Mouse (Mus musculus) right cerebral cortex, postnatal 36 days (tissue): ENCODE results near the gene Cxcr4.

ENCODE experiments used
- DNase-seq, 2 experiments: peaks; one replicate each; pipeline ENCODE4 v3.0.0; 2022; ENCODE audit warnings: low spot score in 2 of 2, mixed read lengths in 1 of 2

The Cxcr4 gene

DNA sequence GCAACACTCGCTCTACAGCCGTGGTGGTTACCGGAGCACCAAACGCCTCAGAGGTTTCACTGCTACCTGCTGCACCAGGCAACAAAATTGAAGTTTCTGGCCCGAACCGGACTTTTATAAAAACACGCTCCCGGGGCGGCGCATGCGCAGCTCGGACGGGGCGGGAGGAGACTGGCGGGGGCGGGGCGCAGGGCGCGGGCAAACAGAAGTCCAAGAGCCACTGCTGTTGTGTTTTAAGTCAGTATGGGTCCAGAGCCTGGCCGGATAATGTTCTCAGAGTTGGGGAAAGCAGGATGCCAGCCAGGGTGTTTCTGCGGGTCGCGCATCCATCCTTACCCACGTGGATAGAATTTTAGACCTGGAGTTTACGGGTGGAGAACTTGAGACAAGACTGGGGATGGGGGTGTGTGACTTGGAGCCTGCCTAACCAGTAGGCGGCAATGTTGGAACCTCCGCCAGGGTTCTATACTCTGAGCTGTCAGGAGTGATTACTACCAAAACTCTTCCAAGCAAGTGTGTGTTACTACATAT lies at the start of gene Cxcr4:
Gene Cxcr4, minus strand, starts transcription at position 83 of the 531 bp plus-strand sequence.
- peak in 1 of 2 experiments; percentile 29 for DNase-seq

DNA sequence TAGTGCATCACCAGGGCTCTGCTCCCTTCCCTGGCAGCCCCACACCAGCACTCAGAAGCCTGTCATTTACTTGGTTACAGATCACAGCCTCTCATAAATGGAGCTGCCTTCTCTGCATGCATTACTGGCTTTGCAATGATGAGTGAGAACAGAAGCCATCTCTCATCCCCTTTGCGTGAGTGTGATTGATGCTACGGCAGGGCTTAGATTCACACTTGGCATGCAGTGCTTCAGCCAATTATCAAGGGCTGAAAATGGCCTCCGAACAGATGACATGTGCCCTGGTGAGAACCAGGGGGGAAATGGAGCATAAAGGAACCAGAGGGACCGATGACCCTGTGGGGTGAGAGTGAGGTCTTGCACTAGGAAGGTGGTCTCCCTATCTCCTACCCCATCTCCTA lies 47.6 kb upstream of the Cxcr4 start:
- no peak for DNase-seq

GRCm38 (mm10) chr1:128637230-128637740 lies 45.2 kb upstream of the Cxcr4 start:
- DNase-seq, result no peak

- no peak for DNase-seq
Observed at GRCm38 (mm10) chr1:128636258-128637229, 44.5 kb upstream of the Cxcr4 start.

- no peak for DNase-seq
Observed at GRCm38 (mm10) chr1:128633711-128634379, 41.8 kb upstream of the Cxcr4 start.

- no peak for DNase-seq
Observed at GRCm38 (mm10) chr1:128632522-128632921, 40.4 kb upstream of the Cxcr4 start.

DNA sequence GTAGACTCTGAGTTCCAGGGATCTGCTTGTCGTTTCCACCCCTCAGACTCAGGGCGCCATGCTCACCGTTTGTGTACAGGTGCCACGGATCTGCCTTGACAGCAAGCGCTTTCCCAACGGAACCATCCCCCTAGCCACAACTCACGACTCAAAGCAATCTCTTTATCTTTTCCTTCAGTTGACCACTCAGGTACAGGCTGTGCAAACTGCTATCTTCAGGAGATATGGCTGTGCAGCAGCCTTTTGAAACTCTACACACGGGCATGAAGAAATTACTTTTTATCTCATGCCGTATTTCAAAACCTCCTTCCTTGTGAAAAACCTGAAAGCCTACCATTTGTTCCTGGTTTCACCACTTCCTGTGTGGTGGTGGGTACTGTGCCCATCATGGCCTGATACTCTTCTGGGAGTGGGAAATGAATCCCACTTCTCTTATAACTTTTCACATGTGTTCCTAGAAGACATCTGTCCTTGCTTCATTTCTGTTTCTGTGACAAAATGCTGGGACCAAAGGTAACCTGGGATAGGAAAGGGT lies 34.1 kb upstream of the Cxcr4 start:
- no peak for DNase-seq

DNA sequence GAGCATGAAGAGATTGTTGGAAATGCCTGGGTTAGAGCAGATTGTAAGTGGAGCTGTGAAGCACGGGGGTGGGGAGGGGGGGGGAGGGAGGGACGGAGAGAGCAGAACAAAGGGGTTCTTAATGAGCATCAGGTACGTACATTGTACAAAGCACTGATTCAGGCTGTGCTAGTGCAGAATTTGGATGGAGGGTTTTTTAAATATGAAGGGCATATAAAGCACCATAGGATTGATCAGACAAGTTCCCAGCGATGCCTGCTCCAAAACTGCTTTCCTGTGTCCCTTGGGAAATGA lies 31.4 kb upstream of the Cxcr4 start:
- DNase-seq, result no peak

- no peak for DNase-seq
Observed at GRCm38 (mm10) chr1:128622867-128623593, 30.9 kb upstream of the Cxcr4 start.

GRCm38 (mm10) chr1:128617654-128618310 lies 25.7 kb upstream of the Cxcr4 start:
- DNase-seq, result no peak

DNA sequence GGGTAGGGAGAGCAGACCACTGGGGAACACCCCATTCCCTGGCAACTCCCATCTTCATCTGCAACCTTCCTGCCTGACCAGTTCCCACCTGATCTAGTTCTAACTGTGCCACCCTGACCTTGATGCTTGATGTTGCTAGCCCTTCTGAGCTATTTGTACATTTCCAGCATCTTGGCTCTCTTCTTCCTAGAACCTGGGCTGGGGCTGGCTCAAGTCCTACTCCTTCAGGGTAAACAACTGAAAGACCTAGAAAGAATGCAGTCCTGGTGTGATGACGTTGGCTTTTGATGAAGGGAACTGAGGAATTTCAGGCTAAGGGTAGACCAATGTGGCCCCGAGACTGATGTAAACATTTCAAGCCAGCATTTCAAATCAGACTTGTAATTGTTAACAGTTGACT lies 24.5 kb upstream of the Cxcr4 start:
- DNase-seq, result no peak

DNA sequence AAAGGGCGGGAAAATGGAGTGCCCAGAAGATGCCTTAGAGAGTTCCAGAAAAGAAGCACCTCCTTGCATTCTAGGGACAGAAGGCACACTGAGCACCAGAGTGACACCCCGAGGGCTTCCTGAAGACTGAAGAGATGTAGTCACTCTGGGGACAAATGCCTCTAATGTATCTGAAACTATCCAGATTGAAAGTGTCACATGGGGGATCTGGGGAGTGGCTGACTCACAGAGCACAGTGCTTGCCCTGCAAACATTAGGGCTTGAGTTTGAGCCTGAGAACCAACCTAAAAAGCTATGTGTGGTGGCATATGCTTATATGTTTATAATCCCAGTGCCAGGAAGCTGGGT lies 23.3 kb upstream of the Cxcr4 start:
- no peak for DNase-seq

GRCm38 (mm10) chr1:128614653-128615458 lies 22.8 kb upstream of the Cxcr4 start:
- DNase-seq, result no peak

DNA sequence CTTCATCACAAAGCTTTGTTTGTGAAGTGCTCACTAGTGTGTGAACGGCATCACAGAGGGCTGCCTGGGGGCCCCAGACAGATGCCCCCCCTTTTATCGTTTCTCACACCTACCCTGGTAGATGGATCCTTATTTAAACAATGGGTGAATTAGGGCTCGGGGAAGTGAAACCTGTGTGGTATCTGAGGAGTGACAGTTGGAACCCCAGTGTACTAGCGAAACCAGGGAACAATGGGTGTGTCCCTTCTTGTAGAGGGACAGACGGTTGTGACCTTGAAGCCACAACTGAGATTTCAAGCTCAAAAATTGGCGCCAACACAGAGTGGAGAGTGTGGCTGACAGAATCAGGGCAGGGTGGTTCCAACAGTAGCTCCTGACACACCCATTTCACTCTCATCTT lies 16.0 kb upstream of the Cxcr4 start:
- no peak for DNase-seq

GRCm38 (mm10) chr1:128607423-128607822 lies 15.3 kb upstream of the Cxcr4 start:
- DNase-seq, result no peak

DNA sequence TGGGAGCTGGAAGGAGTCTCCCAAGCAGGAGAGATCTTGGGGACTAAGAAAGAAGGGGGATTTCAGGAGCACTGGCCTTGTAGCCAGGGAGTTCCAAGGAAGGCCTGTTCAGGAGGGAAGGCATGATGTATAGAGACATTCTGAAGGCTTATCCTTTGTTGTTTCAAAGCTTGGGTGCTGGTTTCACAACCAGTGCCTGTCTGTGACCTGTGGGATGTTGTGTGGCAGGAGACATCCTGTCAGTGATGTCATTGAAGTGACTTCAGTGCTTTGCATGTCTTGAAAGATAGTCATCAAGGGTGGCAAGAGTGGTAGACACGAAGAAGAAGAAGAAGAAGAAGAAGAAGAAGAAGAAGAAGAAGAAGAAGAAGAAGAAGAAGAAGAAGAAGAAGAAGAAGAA lies 13.7 kb upstream of the Cxcr4 start:
- DNase-seq, result no peak

DNA sequence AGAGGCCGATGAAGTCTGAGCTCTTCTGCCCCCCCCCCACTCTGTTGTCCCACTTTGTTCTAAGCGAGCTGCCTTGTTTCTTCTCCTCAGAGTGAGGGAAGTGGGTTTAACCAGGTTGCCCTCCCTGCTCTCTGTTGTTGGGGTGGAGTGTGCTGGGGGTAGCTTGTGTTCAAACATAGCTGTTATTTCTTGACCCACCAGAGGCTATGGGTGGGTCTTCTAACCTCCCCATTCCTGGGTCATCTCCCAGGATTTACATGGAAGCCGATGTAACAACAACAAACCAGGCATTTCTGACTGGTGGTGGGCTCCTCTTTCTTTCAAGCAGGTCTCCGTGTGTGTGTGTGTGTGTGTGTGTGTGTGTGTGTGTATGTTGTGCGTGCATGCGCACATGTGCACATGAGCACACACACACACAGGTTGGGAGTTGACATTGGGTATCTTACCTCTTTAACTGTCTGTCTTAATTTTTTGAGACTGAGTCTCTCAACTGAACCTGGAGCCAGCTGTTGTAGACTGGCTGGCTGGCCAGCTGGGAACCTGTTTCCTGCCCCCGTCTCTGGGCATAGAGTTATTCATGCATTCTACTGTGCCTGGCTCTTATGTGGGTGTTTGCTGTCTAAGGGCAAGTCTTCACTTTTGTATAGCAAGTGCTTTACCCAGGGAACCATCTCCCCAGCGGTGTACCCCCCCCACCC lies 10.7 kb upstream of the Cxcr4 start:
- DNase-seq, result no peak

DNA sequence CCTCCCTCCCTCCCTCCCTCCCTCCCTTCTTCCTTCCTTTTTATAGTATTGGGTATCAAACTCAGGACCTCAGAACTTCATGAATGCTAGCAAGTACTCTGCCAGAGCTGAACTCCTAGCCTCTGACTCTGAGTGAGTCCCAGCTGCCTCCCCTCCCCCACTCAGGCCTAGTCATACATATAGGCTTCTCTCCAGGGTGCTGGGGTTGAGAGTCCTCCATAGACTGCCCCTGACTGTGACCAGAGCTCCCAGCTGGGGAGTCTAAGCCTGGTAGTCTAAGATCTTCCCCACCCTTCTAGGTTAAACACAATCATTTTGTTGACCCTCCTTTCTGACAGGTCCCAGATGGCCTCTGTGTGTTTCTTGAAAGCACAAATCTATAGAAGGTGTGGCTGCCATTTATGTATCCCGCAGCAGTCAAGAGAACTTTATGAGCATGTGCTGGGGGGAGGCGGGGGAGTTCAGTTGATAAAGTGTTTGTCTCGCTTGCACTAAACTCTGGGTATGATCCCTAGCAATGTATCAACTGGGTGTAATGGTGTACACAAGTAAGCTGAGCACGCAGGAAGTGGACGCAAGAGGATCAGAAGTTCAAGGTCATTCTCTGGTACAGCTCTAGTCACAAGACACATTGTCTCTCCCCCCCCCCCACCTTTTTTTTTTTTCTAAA lies 10.1 kb upstream of the Cxcr4 start:
- no peak for DNase-seq

DNA sequence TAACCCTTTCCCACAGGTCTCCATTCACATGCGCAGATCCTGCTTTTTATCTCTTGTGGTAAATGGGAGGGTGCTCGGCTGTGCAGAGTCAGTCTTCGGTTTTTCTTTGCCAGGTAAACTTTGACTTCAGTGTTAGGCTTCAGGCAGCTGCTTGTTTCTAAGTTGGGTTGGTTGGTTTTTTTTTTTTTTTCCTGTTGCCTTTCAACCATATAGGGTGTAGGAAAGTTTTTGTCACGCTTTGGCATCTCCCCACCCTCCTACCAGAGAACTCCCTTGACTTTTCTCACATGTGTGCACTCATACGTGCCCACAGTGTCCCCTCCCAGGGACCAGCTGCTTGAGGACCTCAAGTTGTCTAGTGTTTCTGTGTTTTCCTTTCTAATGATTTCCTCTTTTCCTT lies 9.2 kb upstream of the Cxcr4 start:
- DNase-seq, result no peak
